Mouse (Mus musculus) ovary, adult 18-20 months (tissue): ENCODE measurements around the gene Ccn1.

Source experiments
- DNase-seq: peaks from one replicate; pipeline ENCODE4 v3.0.0; 2022; ENCODE audit warnings: low spot score, mixed read lengths

Ccn1 gene

DNA sequence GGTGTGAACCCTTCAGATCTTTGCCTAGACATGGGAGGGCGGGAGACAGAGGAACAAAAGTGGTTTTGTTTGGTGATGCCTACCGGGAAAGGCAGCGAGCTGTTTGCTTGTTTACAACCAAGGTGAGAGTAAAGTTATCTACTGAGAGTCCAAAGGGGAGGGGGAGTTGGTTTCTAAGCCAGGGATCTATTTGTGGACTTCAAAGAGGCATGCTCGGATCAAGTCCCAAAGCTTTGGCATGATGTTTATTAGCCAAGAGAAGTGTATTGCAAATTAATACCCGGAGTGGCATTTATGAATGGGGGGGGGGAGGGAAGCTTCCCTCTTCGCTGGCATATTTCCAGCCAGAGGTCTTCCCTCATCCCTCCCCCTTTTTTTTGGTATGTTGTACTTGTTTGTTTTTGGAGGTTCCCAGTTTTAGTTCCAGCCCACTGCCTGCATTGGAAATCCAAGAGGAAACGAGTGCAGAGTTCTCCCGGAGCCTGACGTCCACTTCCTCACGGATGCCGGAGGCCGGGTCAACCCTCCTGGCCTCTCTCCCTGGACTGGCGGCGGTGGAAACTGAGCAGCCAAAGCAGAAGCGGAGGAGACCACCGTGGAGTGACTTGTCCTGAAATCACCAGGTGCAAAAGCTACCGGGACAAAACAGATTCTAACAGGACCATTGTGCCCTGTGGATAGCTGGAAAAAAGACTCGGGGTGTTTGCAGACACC, 674 bp upstream of the Ccn1 start:
- DNase-seq = no peak

DNA sequence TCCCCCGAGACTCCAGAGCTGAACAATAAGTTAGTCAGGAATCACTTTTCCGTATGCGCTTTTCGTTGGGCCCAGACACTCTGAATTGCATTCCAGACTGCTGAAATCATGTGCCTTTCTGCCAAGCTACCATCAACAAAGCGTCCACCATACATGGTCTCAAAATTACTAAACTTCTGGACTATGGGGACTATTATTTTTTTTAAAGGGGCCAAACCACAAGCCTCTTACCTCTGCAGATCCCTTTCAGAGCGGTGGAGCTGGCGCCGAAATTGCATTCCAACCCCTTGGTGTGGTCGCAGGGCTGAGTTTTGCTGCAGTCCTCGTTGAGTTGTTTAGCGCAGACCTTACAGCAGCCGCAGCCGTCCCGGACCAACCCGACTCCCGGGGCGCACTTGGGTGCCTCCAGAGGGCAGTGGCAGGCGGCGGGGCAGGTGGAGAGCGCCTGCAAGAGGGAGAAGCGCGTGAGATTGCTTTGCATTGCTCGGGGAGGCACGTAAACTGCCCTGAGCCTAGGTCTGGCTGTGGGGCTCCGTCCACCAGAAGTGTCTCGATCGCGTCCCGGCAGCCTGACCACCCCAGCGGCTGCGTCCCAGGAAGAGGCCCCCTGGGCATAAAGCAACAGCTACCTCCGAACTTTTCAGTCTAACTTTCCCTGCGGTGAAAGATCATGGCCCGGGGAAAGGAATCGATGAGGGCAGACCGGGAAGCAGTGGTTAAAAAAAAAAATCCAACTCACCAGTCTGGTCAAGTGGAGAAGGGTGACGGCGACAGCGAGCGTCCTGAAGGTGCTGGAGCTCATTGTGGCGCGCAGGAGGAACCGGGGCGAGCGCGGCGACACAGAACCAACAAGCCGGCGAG, 560 bp downstream of the Ccn1 start:
- DNase-seq = peak; percentile 32

DNA sequence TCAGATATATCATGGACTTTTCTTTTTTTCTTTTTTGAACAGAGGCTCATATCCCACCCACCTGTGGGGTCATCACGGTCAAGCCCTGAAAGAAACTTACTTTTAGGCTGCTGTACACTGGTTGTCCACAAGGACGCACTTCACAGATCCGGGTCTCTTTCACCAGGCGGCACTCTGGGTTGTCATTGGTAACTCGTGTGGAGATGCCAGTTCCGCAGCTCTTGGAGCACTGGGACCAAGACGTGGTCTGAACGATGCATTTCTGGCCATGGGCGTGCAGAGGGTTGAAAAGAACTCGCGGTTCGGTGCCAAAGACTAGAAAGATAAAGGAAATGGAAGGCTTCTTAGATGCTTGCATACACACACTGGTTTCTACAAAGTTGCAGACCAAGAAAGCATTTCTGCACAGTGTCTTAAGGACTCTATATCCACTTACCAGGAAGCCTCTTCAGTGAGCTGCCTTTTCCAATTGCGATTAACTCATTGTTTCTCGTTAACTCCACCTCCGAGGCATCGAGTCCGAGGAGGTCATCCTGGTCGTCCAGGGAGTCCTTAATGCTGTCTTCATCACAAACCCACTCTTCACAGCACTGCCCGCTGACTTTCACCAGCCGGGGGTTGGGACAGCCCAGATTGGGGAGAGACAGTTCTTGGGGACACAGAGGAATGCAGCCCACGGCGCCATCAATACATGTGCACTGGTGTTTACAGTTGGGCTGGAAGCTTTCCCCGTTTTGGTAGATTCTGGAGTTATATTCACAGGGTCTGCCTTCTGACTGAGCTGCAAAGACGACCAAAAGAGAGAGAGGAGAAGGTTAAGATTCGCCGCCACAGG, 1.5 kb downstream of the Ccn1 start:
- DNase-seq = no peak

DNA sequence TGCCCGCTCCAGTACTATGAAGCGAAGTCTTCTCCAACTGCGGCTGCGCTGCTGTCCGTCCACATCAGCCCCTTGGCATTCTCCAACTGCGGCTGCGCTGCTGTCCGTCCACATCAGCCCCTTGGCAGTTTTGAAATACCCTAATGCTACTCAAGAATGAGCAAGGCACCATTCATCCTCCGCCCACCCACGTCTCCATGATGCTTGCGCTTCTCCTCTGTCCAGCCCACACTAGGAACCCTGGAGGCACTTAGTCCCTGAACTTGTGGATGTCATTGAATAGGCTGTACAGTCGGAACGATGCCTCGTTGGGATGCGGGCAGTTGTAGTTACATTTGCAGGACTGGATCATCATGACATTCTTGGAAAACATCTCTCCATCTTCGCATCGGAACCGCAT, 2.4 kb downstream of the Ccn1 start:
- DNase-seq = no peak

DNA sequence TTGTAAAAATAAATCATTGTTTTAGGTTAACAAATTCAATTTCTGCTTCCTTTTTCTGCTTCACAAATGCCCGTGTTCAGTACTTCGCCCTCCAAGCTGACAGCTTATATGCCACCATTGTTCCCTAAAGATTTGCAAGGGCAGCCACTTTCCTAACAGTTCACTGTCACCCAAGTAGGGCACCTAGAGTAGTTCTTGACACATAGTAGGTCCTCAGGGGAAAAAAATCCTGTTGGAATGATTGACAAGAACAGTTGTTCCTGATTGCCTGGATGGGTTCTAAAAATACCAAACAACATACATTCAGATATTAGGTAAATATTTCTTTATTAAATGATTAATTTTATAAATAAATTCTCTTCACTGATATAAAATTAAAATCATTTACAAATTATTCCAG, 3.1 kb downstream of the Ccn1 start:
- DNase-seq = no peak

DNA sequence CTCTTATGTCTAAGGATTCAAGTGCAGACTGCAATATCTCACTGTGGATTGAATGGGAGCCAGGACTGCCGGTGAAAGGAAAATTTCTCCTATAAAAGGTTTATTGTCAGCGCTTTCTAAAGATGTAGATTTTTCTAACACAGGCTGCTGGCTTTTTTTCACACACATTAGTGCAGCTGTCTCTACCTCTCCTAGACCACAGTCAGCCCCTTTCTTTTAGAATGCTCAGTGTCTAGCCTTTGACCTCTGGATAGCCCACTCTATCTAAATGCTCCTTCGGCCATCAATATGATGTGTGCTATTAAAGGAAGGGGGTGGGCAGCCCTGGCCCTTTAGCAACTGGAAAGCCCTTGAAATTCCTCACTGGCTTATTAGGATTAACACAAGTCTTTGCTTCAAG, 3.8 kb downstream of the Ccn1 start:
- DNase-seq = no peak

DNA sequence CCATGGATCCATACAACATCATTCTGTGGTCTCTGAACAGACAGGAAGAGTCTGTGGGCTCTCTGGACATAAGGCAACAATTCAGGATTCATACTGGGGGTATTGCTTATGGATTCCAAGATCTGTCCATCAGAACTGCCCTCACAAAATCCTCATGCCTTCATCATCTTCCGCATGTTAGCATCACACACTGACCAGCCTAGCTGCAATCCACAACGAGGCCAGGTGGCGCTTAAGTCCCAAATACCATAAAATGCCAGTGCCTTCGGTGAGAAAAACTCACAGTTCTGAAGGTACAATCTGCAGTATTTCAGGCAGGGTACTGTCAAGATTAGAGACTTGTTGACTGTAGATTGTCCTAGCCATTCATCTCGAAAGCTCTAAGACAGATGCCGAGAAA, 4.3 kb downstream of the Ccn1 start:
- DNase-seq = no peak

DNA sequence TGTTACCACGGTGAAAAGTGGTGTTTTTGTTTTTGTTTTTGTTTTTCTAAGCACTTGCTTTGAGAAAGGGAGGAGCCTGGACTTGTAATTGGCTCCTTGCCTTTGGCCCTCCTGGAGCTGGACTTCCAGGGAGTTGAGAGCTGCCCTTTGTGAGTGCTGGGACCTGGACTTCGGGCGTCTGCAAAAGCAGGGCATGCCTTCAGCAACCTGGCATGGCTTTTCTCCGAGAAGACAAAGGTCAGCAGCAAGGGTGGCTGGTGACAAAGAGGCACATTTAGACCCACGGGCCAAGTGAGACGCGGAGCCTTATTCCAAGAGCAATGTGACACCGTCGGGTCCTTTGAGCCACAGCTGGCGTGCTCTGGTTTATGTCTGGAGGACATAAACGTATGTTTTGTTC, 6.9 kb downstream of the Ccn1 start:
- no peak for DNase-seq

DNA sequence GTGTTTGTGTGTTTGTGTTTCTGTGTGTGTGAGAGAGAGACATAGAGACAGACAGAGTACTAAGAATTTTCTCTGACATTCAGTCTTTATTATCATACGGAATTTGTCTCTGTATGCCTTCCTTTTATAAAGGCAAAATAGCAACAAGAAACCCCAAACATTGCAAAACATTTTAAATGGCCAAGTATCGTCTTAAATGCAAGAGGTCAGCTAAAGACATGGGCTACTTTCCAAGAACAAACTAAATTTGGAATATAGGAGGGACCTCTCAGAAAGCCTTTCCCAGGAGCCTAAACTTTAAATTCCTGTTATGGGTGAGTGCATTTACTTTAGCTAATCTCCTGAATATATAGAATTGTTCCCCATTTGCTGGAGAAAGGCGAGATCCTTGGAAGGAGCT, 7.9 kb downstream of the Ccn1 start:
- no peak for DNase-seq

DNA sequence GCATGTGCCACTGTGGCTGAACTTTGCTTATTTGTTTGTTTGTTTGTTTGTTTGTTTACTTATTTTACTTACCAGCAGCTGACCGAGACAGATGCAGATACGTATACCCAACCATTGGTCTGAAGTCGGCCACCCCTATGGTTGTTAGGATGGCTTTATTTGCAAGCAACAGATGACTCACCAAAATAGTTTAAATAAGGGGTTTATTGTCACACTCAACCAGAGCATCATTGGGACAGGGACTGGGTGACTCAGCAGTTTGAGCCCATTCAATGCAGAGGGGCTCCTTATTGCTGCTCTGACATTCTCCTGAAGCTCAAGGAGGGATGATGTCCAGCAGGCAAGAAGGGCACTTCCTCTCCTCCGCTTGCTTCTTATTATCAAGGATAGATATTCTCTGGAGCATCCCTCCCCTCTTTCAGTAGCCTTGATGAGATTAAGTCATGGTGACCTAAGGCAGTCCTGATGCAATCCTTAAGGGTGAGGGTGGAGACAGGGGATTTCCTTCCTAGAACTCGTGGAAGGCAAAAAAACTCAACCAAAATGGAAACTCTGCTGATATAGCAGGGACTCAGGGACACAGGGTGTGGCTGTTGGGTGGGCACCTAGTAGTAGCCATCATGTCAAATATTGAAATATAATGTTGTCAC, 8.6 kb downstream of the Ccn1 start:
- DNase-seq = no peak

DNA sequence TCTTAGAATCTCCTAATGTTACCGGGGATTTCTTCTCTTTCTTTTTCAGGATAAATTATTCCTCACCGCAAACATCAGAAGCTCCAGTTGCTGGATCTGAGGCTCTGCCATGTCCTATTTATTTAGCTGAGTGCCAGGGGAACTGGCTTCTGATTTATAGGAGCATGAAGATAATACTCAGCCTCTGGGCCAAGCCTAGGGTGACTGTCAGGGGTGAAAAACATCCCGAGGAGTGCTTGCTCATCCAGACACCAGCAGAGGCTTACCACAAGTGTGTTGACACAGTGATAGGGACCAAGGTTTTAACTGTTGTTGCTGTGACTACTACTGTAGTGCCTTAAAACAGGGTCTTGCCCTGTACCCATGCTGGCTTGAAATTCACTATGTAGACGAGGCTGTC, 9.2 kb downstream of the Ccn1 start:
- DNase-seq = no peak

DNA sequence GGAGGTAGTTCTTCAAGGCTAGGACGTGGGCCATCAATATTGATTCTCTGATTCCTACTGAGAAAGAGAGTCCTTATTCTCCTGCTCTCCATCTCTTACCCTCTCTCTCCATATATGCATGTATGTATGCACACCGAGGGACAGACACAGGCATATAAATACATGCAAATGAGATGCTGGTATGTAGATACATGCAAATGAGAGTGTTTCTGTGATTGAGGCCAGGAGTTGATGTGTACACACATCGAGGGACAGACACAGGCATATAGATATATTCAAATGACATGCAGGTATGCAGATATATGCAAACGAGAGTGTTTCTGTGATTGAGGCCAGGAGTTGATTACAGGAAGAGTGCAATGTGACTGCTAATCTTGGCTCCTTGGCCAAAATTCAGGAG, 9.6 kb downstream of the Ccn1 start:
- no peak for DNase-seq

DNA sequence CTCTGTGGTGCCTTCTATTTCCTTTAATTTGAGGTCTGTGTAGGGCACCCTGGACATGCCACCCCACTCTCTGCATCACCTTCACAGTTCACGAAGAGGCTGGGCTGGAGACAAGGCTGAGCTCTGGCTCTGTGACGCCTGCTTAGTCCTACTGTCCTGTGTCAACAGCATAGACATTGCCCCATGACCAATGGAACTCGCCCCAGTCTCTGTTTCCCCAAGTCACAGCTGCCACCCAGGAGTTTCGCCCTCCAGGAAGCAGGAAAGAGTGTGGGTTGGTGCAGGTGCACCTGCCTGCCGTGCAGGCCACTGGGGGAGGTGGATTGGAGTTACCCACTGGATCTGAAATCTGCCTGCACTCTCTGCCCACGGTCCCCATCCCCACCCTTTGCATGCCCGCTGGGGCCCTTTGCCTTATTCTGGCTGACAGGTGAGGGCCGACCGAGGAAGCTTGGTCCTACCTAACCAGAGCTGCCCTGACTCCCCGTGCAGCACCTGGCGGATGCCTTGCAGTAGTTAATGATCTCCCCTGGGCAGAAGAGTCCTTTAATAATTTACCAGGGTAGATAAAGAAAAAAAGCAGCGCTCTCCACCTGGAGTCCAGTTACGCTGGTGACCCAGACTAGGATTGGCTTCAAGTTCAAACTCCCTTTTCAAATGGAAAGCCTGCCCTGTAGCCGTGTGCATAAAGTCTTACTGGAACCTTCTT, 15.6 kb downstream of the Ccn1 start:
- no peak for DNase-seq

DNA sequence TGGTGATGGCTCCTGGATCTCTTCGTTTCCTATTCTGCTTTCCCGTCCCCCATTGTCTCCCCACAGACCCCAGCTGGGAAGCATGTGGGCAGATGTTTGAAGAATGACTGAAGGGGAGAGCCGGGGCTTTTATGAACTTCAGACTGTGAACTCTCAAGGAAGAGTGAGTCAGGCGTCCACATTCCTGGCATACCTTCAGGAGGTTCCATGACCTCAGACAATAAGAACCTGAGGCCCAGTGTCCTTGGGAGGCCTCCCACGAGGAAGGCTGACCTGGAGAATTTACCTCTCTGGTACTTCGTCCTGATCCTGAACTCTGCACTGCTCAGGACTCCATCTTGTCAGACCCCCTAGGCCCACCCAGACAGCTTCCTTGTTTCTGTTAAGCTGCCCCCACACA, 16.9 kb downstream of the Ccn1 start:
- DNase-seq = no peak

DNA sequence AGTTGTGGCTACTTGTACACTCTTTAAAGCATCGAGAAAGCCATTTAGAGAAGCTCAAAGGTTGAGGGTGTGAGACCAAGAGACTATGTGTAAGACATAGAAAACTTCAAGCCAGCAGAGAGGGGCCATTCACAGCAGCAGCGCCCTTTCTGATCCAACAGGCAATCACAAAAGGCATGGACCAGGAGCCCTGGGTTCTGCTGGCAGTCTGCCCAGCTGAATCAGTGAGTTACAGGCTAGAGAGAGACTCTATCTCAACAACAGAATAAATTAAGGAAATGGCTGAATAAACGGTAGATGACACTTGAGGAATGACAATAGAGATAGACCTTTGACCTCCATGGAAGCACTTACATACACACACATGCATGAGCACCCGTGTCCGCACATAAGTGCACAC, 21.1 kb downstream of the Ccn1 start:
- no peak for DNase-seq

DNA sequence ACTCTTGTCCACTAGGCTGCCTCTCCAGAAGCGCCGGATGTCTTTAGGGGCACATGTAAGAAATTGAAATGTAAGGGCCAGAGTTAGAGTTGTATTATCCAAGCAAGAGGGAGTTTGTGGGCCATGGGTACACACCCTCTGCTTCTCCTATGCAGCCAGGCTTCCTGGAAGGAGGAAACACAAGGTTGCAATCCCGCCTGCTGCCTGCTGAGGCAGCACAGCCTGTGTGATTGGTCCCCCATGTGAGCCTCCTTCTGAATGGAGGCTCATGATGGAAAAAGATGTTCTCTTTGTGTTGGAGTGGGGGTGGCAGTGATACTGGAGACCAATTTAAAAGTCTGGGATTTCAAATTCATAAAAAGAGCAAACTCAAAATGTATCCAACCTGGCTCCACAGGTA, 22.0 kb downstream of the Ccn1 start:
- no peak for DNase-seq

DNA sequence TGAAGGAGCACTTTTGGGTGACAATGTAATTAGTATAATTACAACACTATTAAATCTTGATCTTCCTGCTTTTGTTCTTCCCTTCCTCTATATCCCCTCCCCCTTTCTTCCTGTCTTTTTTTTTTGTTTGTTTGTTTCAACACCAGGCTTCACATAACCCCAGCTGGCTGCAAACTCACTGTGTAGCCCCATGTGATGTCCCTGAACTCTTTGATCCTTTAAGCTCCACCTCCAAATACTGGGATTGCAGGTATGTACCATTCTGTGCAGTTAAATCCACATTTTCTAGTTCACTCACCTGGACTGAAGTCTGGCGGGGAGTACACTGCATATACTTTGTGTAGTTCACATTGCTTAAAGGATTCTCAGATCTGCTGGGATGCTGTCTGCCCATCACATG, 23.7 kb downstream of the Ccn1 start:
- DNase-seq = no peak

DNA sequence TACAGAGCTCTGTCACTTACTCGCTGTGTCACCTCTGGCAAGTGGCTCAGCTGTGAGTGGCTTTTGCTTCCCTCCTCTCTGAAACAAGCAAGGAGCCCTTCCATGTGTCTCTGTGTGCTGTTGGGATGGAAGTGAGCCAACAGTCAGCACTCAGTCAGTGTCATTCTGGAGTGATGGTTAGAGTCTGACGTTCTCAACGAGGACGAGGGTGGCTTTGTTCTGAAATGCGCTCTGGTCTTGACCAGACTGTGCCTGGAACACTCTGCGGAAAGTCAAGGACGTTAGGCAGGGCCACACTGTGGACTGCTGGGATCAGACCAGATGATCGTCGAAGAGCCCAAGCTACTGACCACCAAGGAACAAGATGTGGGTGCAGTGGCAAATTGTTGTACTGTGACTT, 24.2 kb downstream of the Ccn1 start:
- no peak for DNase-seq

DNA sequence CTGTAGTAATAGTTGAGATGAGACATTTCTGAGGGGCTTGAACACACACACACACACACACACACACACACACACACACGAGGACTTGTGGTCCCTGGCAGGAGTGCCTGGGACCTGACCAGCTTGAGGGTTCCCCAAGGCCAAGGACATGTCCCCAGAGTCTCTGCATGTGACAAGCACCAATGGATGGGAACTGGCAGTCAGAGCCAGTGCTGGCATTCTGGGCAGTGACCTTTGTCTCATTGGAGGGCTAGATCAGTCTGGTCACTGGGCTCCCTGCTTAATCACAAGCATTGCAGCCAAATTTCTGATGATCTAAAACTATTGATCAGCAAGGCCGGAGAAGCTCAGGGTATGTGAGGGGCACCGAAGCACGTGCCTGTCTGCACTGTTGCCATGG, 25.0 kb downstream of the Ccn1 start:
- no peak for DNase-seq

DNA sequence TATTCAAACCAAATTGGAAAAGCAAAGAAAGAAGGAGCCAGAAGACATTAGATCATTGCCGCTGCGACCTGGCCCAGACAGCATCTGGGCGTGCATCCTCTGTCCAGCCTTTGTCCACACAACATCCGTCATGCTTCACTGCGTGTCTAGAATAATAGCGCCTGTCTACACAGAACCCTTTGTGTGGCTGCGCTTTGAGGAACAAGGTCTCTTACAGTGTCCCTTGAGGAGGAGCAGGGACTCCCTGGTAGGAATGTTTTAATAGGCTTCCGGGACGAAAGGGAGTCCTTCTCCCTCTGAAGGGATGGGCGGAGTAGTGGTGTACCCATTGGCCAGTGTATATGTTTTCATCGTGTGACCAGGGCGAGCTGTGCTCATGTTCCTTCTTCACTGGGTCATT, 26.7 kb downstream of the Ccn1 start:
- no peak for DNase-seq

DNA sequence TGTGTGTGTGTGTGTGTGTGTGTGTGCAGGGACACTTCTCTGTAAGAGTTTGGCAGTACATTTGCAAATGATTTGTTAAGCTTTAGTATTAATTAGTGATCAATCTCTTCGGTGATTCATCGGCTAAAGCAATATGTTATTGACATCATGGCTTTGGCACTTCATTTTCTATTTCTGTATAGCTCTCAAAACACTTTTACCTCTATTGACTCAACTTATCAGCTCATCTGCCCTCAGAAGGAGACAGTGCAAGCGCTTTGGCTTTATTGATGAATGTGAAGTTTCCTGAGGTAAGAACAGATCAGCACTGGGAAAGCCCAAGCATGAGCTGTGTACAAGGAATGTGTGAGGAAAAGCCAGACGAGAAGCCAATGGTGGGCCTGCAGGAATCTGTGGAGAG, 28.6 kb downstream of the Ccn1 start:
- no peak for DNase-seq
